Mouse (Mus musculus): ENCODE results near the gene Nyap1. TPM values are rescaled to one million over a fixed set of nuclear protein-coding genes. Genes with fewer than 3 reads are reported as not detected.
A peak's percentile ranks its signal among the peaks of the same experiment; 100 is the strongest.
"Not testable (repeated sequence)": the region's sequence is repeated elsewhere in the genome, so short reads cannot be mapped to it uniquely, and the experiment has no call there.

Nyap1 gene
- total RNA-seq, 2 experiments from 2014 or later: 1.4 TPM; not detected in 1

DNA sequence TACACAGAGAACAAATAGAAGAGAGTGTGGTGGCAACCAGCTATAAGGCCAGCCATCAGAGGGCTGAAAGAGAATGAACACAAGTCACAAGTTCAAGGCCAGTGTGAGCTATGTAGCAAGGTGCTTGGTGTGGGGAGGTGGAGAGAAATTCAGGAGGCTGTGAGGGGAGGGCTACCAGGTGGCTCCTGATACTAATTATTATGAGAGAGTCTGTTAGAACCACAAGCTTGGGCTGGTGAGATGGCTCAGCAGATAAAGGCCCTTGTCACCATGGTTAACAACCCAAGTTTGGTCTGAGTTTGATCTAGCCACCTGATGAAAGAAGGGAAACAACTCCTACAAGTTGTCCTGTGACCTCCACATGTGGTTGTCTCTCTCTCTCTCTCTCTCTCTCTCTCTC is 31.3 kb upstream of the Nyap1 start:
- no peak for ATAC-seq (replicated peaks; ENCODE audit: low FRiP score, poor library complexity, severe bottlenecking)

DNA sequence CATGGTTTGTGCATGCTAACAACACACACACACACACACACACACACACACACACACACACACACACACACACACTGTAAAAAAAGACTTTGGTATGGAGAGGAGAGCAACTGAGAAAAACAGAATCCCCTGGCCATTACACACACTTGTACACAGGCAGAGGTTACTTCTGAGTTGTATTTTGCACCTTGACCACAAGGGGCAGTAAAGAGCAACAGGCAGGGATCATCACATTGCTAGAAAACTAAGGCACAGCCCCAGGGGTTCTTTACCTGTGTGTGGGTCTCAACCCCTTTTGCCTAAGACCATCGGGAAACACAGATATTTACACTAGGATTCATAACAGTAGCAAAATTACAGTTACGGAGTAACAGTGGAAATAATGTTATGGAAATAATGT is 29.3 kb upstream of the Nyap1 start:
- peak; percentile 81 for ATAC-seq (replicated peaks; ENCODE audit: low FRiP score, poor library complexity, severe bottlenecking)

DNA sequence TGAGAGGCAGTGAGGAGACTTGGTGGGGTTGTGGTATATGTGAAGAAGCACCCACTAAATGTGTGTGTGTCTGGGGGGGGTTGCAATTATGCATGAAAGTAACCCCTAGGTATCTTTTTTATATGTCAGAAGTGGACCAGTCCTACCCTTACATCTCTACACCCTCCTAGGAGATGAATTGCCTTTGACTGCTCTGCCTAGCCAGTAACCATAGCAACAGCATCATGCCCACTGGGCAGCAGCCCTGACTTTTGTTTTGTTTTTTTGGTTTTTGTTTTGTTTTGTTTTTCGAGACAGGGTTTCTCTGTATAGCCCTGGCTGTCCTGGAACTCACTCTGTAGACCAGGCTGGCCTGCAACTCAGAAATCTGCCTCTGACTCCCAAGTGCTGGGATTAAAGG is 27.1 kb upstream of the Nyap1 start:
- no peak for ATAC-seq (replicated peaks; ENCODE audit: low FRiP score, poor library complexity, severe bottlenecking)

DNA sequence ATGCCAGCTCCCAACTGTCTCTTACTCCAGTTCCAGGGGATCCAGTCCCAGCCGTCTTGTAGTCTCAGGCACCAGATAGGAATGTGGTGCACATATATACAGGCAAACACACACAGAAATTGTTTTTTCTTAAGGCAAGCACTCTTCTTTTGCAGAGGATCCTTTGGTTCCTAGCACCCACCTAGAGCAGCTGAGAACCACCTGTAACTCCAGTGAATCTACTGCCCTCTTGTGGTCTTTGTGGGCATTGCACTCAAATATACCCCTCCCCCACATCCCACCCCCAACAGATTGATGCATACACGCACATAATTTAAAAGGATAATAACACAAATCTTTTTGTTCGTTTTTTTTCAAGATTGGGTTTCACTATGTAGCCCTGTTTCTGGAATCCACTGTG is 24.9 kb upstream of the Nyap1 start:
- no peak for ATAC-seq (replicated peaks; ENCODE audit: low FRiP score, poor library complexity, severe bottlenecking)

DNA sequence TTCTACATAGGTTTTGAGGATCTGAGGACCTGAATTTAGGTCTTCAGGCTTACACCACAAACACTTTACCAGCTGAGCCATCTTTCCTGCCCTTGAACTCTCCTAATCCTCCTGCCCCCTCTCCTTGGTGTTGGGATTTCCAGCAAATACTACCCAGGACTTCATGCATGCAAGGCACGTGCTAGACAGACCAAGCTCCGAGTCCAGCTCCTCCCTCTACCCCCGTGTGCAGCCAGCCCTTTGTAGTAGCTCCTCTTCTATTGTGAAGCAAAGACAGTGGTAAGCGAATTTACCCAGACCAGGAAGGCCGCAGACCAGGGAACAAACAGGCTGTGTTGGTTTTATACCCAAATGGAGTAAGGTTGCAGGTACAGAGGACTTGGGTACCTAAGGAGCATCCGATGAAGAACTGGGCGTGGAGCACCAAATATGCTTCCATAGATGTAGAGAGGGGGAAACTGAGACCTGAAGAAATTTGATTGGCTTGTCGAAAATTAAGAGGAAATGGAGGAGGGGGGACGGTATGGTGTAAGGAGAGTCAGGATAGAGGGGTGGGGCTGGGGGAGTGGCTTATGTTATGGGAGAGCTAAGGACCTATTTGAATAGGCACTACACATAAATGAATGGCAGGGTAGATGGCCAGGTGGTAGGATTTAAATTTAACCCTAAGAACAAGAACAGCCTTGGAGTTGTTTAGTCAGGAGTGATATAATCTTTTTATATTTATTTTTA is 23.4 kb upstream of the Nyap1 start:
- ATAC-seq (replicated peaks; ENCODE audit: low FRiP score, poor library complexity, severe bottlenecking): no peak

DNA sequence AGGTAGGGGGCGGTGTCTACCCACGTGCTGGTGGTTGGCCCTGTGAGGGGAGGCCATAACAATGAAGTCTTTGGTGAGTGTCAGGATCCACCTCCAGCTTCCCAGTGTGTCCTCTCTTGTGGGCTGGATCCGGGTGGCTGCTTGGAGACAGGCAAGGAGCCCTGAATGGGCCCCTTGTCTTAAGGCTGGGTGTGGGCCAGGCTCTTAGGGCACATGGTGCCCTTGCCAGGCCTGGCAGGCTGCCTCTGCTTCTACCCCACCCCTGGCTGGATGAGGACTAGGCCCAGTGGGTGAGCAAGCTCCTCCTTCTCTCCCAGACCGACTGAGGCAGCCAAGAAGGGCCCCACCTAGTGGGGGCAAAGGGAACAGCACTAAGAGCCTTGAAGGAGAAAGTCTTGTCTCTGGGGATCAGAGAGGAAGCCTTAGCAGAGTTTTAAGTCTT is 18.6 kb upstream of the Nyap1 start:
- ATAC-seq (replicated peaks; ENCODE audit: low FRiP score, poor library complexity, severe bottlenecking): peak; percentile 87

DNA sequence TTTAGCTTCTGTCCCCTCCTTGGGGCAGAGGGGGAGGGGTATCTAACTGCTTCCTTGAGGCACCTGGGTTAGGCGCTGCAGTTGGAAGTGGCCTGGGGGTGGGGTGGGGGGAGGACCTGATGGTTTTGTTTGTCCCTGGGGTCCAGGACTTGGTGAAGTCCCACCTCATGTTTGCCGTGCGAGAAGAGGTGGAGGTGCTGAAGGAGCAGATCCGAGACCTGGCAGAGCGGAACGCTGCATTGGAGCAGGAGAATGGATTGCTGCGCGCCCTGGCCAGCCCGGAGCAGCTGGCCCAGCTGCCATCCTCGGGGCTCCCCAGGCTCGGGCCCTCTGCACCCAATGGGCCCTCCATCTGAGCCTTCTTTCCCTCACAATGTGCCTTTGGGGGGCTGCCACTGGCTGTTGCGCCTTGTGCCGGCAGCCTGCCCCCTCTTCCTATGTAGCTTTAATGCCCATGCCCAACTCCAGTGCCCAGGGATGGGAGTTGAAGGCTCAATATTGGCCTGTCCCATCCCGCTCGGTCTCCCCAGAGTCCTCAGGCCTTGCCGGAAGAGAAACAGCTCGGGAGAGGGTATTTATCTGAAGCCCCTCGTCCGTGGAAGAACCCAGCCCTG is 17.6 kb upstream of the Nyap1 start:
- no peak for ATAC-seq (replicated peaks; ENCODE audit: low FRiP score, poor library complexity, severe bottlenecking)

DNA sequence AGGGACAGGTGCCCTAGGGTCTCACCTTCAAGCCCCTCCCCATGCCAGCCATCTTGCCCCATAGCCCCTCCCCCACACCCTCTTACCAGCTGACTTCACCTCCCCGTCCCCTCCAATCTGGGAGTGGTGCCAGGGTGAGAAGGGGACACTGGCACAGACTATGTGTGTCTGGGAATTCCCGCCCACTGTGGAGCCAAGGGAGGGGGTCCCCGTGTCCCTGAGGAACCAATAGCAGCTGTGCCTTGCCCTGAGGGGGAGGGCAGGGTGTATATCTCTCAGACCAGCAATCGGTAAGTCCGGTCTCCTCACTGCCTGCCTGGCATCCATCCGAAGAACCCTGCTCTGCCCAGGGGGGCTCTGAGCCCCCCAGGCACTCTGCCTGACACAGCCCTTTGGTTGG is 16.5 kb upstream of the Nyap1 start:
- no peak for ATAC-seq (replicated peaks; ENCODE audit: low FRiP score, poor library complexity, severe bottlenecking)

DNA sequence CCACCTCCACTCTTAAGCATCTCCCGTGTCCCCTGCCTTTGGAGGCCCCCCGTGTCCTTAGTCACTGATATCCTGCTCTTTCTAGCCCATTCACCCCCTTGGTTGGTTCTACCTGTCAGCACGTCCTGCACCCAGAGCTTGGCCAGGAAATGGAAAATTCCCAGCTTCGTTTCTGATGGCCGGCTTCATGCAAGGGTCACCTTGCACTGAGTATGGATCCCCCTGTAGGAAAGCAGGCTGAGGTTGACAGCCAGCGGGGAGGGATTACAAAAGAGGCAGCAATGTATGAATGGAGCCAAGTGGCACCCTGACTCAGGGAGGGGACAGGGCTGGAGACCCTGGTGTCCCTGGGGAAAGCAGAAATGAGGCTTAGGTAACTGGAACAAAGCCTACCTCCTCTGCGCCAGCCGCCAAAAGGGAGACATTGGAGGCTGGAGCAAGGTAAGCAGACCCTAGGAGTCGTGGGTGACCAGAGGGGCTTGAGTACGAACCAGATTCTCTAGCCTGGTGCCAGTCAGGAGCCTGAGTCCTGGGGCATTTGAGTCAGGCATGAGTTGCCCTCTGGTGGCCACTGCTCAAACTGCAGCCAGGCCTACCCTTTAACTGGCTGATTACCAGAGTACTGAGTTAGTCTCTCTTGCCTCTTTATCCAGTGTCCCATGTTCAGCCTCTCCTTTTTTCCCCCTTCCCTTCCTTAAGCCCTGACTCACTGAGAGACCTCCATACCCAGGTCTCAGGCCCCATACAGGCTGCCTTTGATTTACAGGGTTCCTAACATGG is 15.7 kb upstream of the Nyap1 start:
- peak; percentile 77 for ATAC-seq (replicated peaks; ENCODE audit: low FRiP score, poor library complexity, severe bottlenecking)

DNA sequence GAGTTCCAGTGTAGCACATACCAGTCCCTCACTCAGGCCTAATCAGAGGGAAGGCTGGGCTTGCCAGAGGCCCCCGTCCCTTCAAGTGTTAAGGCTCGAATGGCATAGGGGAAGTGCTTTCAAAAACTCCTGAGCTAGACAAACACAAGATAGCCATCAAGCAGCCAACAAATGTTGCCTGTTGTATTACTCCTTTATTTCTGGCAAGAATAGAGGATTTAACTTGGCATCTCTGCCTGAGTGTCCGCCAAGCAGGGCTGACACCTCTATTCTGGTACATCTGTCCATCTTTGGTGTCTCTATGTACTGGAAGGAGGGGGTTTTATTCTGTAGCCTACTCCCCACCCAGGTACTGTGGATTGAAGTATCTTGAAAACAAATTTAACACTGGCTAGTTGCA is 14.7 kb upstream of the Nyap1 start:
- ATAC-seq (replicated peaks; ENCODE audit: low FRiP score, poor library complexity, severe bottlenecking): no peak

DNA sequence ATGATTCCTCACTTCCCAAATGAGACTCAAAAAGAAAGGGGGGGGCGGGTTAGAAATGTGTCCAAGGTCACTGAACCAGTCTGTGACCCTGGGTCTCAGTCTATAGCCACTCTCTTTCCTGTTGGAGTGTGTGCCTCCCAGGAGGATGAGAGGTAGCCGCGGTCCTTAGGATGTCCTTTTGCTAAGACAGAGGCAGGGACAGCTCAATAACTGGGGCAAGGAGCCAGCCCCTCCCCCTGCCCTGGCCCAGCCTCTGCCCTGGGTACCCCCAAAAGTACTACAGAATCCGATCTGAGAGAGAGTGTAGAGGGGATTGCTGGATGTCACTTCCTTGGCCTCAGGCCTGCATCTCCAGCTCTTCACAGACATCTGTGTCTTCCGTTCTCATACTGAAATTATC is 14.0 kb upstream of the Nyap1 start:
- ATAC-seq (replicated peaks; ENCODE audit: low FRiP score, poor library complexity, severe bottlenecking): no peak

DNA sequence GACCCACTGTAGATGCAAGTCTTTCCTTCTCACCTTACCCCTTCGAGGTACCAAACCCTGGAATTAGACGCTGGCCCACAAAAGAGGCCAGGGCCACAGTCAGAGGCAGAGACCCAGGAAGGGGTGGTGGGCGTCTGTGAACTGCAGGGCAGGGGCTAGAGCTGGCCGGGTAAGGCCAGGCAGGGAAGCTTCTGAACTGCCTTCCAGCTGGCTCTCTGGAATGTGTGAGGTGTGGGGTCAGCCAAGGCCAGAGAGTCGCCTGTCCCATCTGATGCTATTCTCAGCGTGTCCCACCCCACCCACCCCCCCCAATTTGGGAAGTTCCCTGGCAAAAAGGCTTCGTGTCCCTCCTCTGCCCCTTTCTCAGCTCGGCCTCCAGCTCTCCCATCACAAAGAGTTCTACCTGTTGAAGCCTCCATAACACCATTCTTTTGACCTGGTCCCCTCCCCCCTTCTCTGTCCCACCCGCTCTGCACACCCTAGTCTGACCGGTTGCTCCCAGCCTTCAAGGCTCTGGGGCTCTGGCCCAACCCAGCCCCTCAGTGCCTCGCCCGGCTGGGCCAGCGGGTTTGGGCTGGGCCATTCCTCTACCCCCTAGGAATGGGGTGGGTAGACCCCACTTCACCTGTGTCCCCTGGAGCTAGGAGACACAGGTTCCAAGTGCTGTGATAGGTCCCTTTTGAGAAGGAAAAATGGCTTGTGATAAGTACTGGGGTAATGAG is 11.9 kb upstream of the Nyap1 start:
- no peak for ATAC-seq (replicated peaks; ENCODE audit: low FRiP score, poor library complexity, severe bottlenecking)

DNA sequence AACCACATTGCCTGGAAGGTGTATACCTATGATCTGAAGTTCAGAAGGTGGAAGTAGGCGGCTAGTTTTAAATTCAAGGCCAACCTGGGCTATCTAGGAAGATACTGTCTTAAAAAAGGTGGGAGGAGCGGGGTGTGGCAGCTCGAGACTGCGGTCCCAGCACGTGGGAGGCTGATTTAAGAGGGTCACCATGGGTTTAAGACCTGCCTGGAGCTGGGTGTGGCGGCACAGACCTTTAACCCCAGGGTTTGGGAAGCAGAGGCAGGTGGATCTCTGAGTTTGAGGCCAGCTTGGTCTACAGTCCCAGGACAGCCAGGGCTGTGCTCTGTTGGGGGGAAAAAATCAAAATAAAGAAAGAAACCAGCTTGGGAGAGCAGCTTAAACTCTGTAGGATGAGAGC is 10.6 kb upstream of the Nyap1 start:
- ATAC-seq (replicated peaks; ENCODE audit: low FRiP score, poor library complexity, severe bottlenecking): no peak

DNA sequence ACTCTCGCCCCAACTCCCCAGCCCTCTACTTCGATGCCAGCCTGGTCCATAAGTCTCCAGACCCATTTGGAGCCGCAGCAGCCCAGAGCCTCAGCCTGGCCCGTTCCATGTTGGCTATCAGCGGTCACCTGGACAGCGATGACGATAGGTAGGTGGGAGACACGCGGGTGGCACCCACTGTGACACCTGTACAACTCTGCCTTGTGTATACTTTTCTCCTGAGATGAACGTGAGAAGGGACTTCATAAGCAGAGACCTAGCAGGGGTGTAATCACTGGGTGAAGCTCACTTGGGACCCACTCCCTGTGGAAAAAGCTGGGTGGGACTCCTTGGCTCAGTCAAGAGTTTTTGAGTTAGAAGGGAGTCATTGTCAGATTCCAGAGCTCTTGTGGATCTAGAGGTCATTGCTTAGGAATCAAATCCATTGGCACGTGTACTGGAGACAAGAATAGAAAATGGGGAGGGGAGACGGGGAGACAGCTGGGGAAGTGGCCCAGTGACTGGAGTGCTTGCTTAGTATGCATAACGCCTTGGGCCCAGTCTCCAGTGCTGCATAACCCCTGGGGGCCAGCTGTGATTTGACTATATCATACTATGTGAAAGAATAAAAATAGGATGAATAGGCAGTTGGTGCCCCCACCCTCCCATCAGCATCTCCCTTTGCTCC is 9.9 kb upstream of the Nyap1 start:
- no peak for ATAC-seq (replicated peaks; ENCODE audit: low FRiP score, poor library complexity, severe bottlenecking)

DNA sequence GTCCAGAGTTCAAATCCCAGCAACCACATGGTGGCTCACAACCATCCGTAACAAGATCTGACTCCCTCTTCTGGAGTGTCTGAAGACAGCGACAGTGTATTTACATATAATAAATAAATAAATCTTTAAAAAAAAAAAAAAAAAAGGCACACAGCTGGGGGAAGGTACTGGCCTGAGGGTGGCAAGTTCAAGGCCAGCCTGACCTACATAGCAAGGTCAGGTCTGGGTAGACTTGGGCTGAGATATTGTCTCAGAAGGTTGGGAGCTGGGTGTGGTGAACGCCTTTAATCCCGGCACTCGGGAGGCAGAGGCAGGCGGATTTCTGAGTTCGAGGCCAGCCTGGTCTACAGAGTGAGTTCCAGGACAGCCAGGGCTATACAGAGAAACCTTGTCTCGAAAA is 8.8 kb upstream of the Nyap1 start:
- ATAC-seq (replicated peaks; ENCODE audit: low FRiP score, poor library complexity, severe bottlenecking): not testable (repeated sequence)

DNA sequence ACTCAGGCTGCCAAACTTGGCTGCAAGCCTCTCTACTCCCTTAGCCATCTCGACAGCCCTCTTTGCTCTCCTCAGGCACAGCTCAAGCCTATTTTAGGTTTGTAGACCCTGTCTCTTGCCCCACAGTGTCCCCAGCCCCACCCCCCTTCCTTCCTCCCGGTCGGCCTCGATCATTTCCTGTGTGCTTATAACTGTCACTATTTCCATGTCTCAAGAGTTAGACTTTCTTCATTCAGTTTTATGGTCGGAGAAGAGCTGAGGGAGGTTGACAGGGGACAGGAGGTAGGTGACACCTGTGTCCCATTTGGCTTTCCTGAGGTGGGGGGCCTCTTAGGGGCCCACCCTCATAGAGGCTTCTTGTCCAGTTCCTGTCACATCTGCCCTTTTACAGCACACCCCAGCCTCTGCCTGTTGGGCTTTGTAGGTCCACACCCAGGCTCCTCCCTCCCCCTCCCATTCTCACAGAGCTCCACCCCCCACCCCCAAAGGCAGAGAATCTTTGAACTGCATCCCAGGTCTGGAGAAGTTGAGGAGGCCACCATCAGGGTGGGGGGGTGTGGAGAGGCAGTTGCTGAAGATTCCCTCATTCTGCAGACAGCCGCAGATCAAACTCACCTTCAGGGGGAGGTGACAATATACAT is 7.9 kb upstream of the Nyap1 start:
- ATAC-seq (replicated peaks; ENCODE audit: low FRiP score, poor library complexity, severe bottlenecking): no peak

DNA sequence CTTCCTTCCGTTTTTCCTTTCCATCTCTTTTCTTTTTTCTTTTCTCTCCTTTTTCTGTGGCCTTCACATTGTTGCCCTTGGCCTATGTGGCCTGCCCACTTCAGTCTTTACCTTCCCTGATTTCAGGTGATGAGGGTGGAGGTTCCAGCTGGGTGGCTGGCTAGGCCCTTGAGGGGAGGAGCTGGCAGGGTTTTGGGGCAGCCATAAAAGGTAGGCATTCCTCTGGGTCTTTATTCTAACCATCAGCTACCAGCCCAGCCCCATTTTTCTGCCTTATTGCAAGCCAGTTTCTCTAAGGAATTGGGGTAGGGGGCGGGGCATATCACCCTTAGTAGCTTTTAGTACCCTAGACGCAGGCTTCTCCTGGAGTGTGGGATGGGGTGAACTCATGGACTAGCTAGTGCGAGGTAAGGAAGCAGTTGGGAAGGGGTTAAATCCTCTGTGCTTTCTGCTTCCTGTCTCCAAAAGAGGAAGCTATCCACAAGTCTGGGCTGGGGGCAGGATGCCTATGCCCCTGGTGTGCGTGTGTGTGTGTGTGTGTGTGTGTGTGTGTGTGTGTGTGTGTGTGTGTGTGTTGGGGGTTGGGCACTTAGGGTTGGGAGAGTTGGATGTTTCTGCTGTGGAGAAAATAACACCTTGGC is 6.8 kb upstream of the Nyap1 start:
- no peak for ATAC-seq (replicated peaks; ENCODE audit: low FRiP score, poor library complexity, severe bottlenecking)

DNA sequence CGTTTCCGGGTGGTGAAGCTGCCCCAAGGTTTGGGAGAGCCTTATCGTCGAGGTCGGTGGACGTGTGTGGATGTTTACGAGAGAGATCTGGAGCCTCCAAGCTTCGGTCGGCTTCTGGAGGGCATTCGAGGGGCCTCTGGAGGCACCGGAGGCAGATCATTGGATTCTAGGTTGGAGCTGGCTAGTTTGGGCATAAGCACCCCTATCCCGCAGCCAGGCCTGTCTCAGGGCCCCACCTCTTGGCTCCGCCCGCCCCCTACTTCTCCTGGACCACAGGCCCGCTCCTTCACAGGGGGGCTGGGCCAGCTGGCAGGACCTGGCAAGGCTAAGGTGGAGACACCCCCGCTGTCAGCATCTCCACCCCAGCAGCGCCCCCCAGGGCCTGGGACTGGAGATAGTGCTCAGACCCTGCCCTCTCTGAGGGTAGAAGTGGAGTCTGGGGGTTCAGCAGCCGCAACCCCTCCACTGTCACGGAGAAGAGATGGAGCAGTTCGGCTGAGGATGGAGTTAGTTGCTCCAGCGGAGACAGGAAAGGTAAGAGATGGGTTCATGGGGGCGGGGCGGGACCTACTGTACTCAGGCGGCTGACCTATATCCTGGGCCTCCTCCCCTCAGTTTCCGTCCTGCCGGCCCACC is 6.0 kb upstream of the Nyap1 start:
- peak; percentile 53 for ATAC-seq (replicated peaks; ENCODE audit: low FRiP score, poor library complexity, severe bottlenecking)
